Comparison of ENCODE assay signal across 8 mouse cellular contexts in genomic region chr12:44166949-44167348, GRCm38 (mm10). TPM values are rescaled to one million over a fixed set of nuclear protein-coding genes. Genes with fewer than 3 reads are reported as not detected.
DNase-seq lines count a peak whose midpoint lies in the region; ATAC-seq and TF ChIP-seq lines count a peak whose summit lies in the region.

No protein-coding gene starts in this region.

- ATAC-seq in midbrain, postnatal 0 days (ENCODE audit: low FRiP score) = no peak

- no peak overlapping the region for H3K27ac ChIP-seq in midbrain, postnatal 0 days (ENCODE audit: low read depth, low read length)

- H3K9me3 ChIP-seq in midbrain, postnatal 0 days (ENCODE audit: low read length) = no peaks in the 10 kb centered on the region

- H3K4me1 ChIP-seq in midbrain, postnatal 0 days (ENCODE audit: insufficient read depth, low read length) = no peaks in the 10 kb centered on the region

- peak; percentile 23 for DNase-seq in gastrocnemius, adult 18-20 months (ENCODE audit: low spot score)
- DNase-seq in gastrocnemius, postnatal 14 days = no peak
- peak; percentile 31 for DNase-seq in ovary, postnatal 14 days (ENCODE audit: low spot score)
- no peak for DNase-seq in ovary, postnatal 36 days (ENCODE audit: low spot score)
- peak; percentile 67 for DNase-seq in cerebellum, adult 9-10 months
- DNase-seq in kidney, postnatal 10 days = peak; percentile 42
- DNase-seq in midbrain, postnatal 0 days (ENCODE audit: low spot score) = peak; percentile 92
- no peak for DNase-seq in adrenal gland, postnatal 4 days (ENCODE audit: low spot score in 2 of 2)

- H3K27me3 ChIP-seq in midbrain, postnatal 0 days (ENCODE audit: insufficient read depth, low read length) = no peaks in the 10 kb centered on the region

- no peak overlapping the region for H3K4me3 ChIP-seq in midbrain, postnatal 0 days (ENCODE audit: low read depth, low read length)

- peak; percentile 87 for TF ChIP-seq CTCF in midbrain, postnatal 0 days (IDR thresholded peaks at IDR 0.05)

- no peak overlapping the region for H3K4me2 ChIP-seq in midbrain, postnatal 0 days (ENCODE audit: low read depth, low read length, poor library complexity, severe bottlenecking)

- intact Hi-C loops in gastrocnemius, postnatal 14 days (cut with DNase I; ENCODE audit: low total_unique reads) = no loop called here

- H3K9ac ChIP-seq in midbrain, postnatal 0 days (replicated peaks; ENCODE audit: low read length, poor library complexity, severe bottlenecking) = no peak overlapping the region

- no peaks in the 10 kb centered on the region for H3K36me3 ChIP-seq in midbrain, postnatal 0 days (ENCODE audit: insufficient read depth, low read length)

RNA-seq across cellular contexts. Expression of gene Dnajb9, which starts 43.2 kb away (rescaled TPM):
- total RNA-seq in gastrocnemius, adult 18-20 months (2021) = 10 to 100 TPM; 30.7 to 38.0 TPM
- 10 to 100 TPM; 17.2 to 22.2 TPM for total RNA-seq in gastrocnemius, postnatal 14 days (2021)
- 19.3 and 28.9 TPM in 2 replicates for total RNA-seq in midbrain, postnatal 0 days (2014; rRNA removed)
- polyA plus RNA-seq in midbrain, postnatal 0 days (2015; fragmentation: Nextera tagmentation; extraction: Ambion mirVana) = 34.5 and 35.1 TPM in 2 replicates
- 10 to 100 TPM; 26.9 to 28.9 TPM for total RNA-seq in adrenal gland, postnatal 4 days (2021)

RNA-seq across cellular contexts. Expression of gene Pnpla8, which starts 54.2 kb away (rescaled TPM):
- total RNA-seq in gastrocnemius, adult 18-20 months (2021) = 100 to 1,000 TPM; 126 to 150 TPM
- 10 to 100 TPM; 63.7 to 95.8 TPM for total RNA-seq in gastrocnemius, postnatal 14 days (2021)
- total RNA-seq in midbrain, postnatal 0 days (2014; rRNA removed) = 75.8 and 110 TPM in 2 replicates
- polyA plus RNA-seq in midbrain, postnatal 0 days (2015; fragmentation: Nextera tagmentation; extraction: Ambion mirVana) = 125 TPM in 2 replicates
- total RNA-seq in adrenal gland, postnatal 4 days (2021) = 10 to 100 TPM; 83.9 to 86.1 TPM

Comparison
In these comparisons a context has a peak if more than half of its experiments do, and no peak if none do; other contexts are left out.
1. DNase-seq: peak in gastrocnemius, adult 18-20 months (single experiment), ovary, postnatal 14 days (single experiment), cerebellum, adult 9-10 months (single experiment), kidney, postnatal 10 days (single experiment) and midbrain, postnatal 0 days (single experiment); none in gastrocnemius, postnatal 14 days (single experiment), ovary, postnatal 36 days (single experiment) and adrenal gland, postnatal 4 days (0 of 2).